Mouse (Mus musculus) forebrain, embryonic 15.5 days (tissue): Measurements from ENCODE around the gene Tfap4. TPM values are rescaled to one million over a fixed set of nuclear protein-coding genes. Genes with fewer than 3 reads are reported as not detected.

Experiments
- ATAC-seq: fragments of 200-750 bp; cut with Nextera tagmentation; replicated peaks from 2 replicates; pipeline ENCODE4 v1.8.0; 2017; ENCODE audit warnings: mild to moderate bottlenecking, moderate TSS enrichment, moderate library complexity
- H3K27ac ChIP-seq: fragments of 300-500 bp; sonication (generic); replicated peaks from 2 replicates; pipeline ENCODE4 v1.5.1; 2015; ENCODE audit warnings: mild to moderate bottlenecking, inconsistent platforms
- H3K27me3 ChIP-seq: fragments of 300-500 bp; sonication (generic); 2 replicates; pipeline ENCODE4 v1.6.1; 2015; ENCODE audit warnings: inconsistent platforms
- H3K36me3 ChIP-seq: fragments of 300-500 bp; sonication (generic); 2 replicates; pipeline ENCODE4 v1.6.1; 2015; ENCODE audit warnings: mild to moderate bottlenecking, inconsistent platforms
- H3K4me1 ChIP-seq: fragments of 300-500 bp; sonication (generic); 2 replicates; pipeline ENCODE4 v1.6.1; 2015; ENCODE audit warnings: inconsistent platforms
- H3K4me2 ChIP-seq: fragments of 300-500 bp; sonication (generic); replicated peaks from 2 replicates; pipeline ENCODE4 v1.6.1; 2015; ENCODE audit warnings: mild to moderate bottlenecking, inconsistent platforms
- H3K4me3 ChIP-seq: fragments of 300-500 bp; sonication (generic); 2 replicates; pipeline ENCODE4 v1.5.1; 2015; ENCODE audit warnings: mild to moderate bottlenecking, inconsistent platforms
- H3K9ac ChIP-seq: fragments of 300-500 bp; sonication (generic); replicated peaks from 2 replicates; pipeline ENCODE4 v1.6.1; 2015; ENCODE audit warnings: mild to moderate bottlenecking, inconsistent platforms
- H3K9me3 ChIP-seq: fragments of 300-500 bp; sonication (generic); 2 replicates; pipeline ENCODE4 v1.6.1; 2016; ENCODE audit warnings: inconsistent platforms
- WGBS: fragments of 180-500 bp; shearing (Covaris S2); methylation state at CpG from one replicate; pipeline ENCODE4 v1.1.7; 2015; ENCODE audit warnings: mixed read lengths; 5-methylcytosine and 5-hydroxymethylcytosine counted together
- polyA plus RNA-seq: library from polyadenylated mRNA; unstranded; fragments of >200 nt; fragmentation: Nextera tagmentation; extraction: Ambion mirVana; gene quantifications from 2 replicates; pipeline ENCODE4 v1.2.1, GENCODE M21; 2015

Gene Tfap4
- polyA plus RNA-seq, 1 experiment from 2014 or later, result 14.3 TPM

DNA sequence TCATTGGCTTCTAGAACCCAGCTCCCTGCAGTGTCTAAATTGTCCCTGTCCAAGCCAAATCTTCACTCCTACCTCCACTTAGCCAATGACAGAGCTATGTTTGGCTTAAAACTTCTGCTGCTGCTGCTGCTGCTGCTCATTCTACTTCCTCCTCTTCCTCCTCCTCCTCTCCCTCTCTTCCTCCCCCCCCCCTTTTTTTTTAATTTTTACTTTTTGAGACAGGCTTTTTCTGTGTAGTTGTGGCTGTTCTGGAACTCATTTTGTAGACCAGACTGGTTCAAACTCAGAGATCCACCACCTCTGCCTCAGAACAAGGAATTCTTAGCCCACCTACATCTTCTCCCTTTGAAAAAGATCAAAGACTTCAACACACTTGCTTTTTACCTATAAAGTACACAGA, 57.1 kb downstream of the Tfap4 start:
- Histone ChIP-seq H3K27me3 (no peaks in the 10 kb centered on the region), H3K4me1 (no peaks in the 10 kb centered on the region), H3K27ac (no peak overlapping the region), H3K4me3 (no peak overlapping the region), H3K36me3 (no peaks in the 10 kb centered on the region), H3K9ac (no peak overlapping the region), H3K4me2 (no peak overlapping the region), H3K9me3 (no peaks in the 10 kb centered on the region)
- no peak for ATAC-seq

DNA sequence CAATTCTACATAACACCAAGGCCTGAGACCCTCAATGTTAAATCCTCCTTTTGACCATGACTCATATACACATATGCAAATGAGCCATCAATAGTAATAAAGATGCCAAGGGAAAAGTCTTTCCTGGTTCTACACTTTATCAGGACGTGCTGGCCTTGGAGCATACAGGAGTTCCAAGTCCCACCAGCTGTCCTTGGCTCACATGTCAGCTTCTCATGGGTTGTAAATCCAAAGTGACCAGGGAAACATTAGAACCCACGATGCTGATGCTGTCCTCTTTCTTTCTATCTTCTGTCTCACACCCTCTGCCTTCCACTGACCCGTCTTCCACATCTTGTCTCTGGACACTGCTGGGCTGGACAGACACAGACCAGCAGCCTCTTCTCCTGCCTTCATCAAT, 58.0 kb downstream of the Tfap4 start:
- H3K36me3 ChIP-seq, result no peaks in the 10 kb centered on the region
- H3K4me3 ChIP-seq, result no peak overlapping the region
- no peaks in the 10 kb centered on the region for H3K9me3 ChIP-seq
- H3K27me3 ChIP-seq, result no peaks in the 10 kb centered on the region
- H3K4me2 ChIP-seq, result no peak overlapping the region
- no peak overlapping the region for H3K9ac ChIP-seq
- 93% methylated on average over 3 of the region's 3 CpGs for WGBS
- H3K4me1 ChIP-seq, result no peaks in the 10 kb centered on the region
- H3K27ac ChIP-seq, result no peak overlapping the region
- no peak for ATAC-seq

DNA sequence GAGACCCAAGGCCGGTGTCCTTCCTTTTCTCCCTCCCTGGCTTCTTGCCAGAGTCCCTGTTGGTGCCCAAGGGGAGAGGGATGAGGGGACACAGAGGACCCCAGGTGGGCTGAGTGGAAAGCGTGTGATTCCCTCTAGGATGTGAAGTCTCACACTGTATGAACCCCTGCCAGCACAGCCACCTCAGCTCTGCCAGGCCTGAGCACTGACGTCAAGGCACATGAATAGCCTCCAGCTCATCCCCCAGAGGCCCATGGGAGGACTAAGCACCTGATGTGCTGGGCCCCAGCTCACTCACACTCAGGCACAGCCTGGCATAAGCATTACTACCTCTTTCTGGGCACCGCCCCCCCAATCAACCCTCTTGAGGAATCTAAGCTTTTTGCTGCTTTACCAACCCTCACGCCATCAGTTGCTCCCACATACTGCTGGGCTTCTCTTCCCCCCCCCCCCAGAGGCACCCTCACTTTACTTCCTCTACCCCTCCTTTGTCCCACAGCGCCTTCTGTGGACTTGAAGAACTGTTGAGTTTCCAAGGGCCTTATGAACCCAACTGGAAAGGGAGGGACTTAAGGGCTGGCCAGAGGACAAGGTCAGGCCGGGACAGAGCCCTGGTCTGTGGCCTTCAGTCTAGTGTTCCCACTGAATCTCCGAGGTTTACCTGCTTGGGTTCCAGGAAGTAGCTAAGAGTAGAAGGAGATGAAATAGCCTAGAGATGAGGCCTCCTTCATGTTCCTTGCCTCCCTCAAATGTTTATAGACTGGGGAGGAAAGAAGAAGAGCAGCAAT, 58.9 kb downstream of the Tfap4 start:
- Histone ChIP-seq H3K4me1 (no peaks in the 10 kb centered on the region), H3K9me3 (no peaks in the 10 kb centered on the region), H3K9ac (no peak overlapping the region), H3K4me3 (no peak overlapping the region), H3K27ac (no peak overlapping the region), H3K27me3 (no peaks in the 10 kb centered on the region), H3K4me2 (no peak overlapping the region), H3K36me3 (no peaks in the 10 kb centered on the region)
- 83% methylated on average over 8 of the region's 8 CpGs for WGBS
- no peak for ATAC-seq

DNA sequence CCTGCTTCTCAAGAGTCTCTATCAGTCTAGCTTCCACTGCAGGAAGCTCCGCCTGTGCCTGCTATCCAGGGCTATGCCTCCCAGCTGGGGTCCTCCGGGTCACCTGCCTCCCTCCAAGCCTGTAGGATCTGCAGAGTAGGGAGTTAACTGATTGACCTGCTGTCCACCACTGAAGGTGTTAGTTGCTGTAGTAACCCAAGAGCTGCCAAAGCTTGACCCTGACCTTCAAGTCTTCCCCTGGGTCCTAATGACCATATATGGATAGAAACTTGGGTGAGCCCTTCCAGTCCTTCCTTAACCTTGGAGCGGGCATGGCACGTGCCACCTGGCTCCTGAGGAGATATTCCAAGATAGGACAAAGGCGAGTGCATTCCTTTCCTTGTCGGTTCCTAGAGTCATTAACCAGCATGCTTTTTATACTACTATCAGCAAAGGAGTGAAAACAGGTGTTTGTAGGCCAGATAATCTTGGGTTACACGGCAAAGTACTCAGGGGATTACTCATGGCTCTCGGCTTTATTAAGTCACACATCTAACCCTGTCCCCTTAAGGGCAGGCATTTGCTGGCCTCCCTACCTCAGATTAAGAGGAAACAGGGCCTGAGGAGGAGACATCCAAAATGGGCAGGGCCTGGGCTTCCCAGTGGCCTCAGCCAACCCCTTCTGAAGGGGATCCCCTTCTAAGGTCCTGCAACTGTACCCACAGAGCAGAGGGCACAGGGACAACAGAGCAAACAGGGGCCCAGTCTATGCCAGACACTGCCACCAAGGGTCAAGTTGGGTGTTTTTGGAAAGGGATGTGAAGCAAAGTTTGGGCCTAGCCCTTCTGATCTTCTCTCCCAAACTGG, 61.7 kb downstream of the Tfap4 start:
- H3K27me3 ChIP-seq, result no peaks in the 10 kb centered on the region
- H3K9ac ChIP-seq, result no peak overlapping the region
- H3K36me3 ChIP-seq, result no peaks in the 10 kb centered on the region
- WGBS, result 87% methylated on average over 8 of the region's 8 CpGs
- no peaks in the 10 kb centered on the region for H3K9me3 ChIP-seq
- no peak overlapping the region for H3K4me2 ChIP-seq
- no peaks in the 10 kb centered on the region for H3K4me1 ChIP-seq
- H3K4me3 ChIP-seq, result no peak overlapping the region
- no peak for ATAC-seq
- no peak overlapping the region for H3K27ac ChIP-seq

DNA sequence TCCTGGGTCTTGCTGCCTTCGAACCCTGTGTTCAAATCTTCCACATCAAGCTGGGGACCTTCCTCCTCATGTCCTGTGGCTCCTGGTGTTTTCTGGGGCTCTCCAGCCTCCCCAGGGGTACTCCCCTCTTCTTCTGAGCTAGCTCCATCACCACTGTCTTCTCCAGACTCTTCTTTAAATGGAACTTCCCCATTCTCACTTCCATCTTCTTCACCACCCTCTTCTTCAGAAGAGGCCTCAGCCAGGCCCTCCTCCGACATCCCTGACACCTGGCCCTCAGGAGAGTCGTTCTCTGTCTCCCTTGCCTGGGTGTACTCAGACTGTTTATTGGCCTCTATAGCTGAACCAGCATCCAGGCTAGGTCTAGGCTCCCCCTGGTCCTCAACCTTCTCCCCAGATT, 63.2 kb downstream of the Tfap4 start:
- Histone ChIP-seq H3K9ac (no peak overlapping the region), H3K4me1 (no peaks in the 10 kb centered on the region), H3K9me3 (no peaks in the 10 kb centered on the region), H3K27me3 (no peaks in the 10 kb centered on the region), H3K36me3 (peaks cover 3% of the 10 kb centered on the region; the same call in 1 of the 2 replicates), H3K27ac (no peak overlapping the region), H3K4me2 (no peak overlapping the region), H3K4me3 (no peak overlapping the region)
- WGBS, result 94% methylated on average over 3 of the region's 3 CpGs
- no peak for ATAC-seq

DNA sequence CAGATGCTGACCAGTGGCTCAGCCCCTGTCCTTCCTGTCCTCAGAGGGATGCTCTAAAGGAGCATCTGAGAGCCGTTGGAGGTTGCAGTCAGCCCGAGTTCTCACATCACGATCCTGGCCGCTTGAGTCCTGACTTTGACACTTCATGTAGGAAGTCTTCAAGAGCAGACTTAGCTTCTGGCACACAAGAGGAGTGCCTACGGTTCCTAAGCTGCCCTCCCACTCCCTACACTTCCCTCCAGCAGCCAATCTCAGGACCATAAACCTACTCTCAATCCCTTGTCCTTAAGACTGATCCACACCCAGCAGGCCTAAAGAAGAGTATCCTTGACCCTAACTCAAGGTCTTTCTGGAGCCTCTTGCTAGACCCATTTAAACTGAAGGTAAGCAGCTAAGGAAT, 63.8 kb downstream of the Tfap4 start:
- H3K9ac ChIP-seq, result no peak overlapping the region
- no peaks in the 10 kb centered on the region for H3K4me1 ChIP-seq
- H3K9me3 ChIP-seq, result no peaks in the 10 kb centered on the region
- H3K36me3 ChIP-seq, result peaks cover 3% of the 10 kb centered on the region; the same call in 1 of the 2 replicates
- H3K4me3 ChIP-seq, result no peak overlapping the region
- H3K27me3 ChIP-seq, result no peaks in the 10 kb centered on the region
- no peak overlapping the region for H3K4me2 ChIP-seq
- no peak overlapping the region for H3K27ac ChIP-seq
- WGBS, result 88% methylated on average over 5 of the region's 5 CpGs
- ATAC-seq, result no peak

Other genes starting within 250 kb of the Tfap4 start
- 2.6 and 2.7 TPM in 2 replicates for gene Adcy9, start 139.4 kb downstream of the Tfap4 start, polyA plus RNA-seq
- gene Srl, start 18.0 kb downstream of the Tfap4 start, polyA plus RNA-seq, result 40.1 and 40.2 TPM in 2 replicates
- gene Glis2, start 34.9 kb upstream of the Tfap4 start, polyA plus RNA-seq, result 11.0 and 14.6 TPM in 2 replicates
- gene Pam16, start 65.1 kb upstream of the Tfap4 start, polyA plus RNA-seq, result 162 and 171 TPM in 2 replicates
- gene Vasn, start 80.1 kb upstream of the Tfap4 start, polyA plus RNA-seq, result 3.0 and 3.6 TPM in 2 replicates
- 55.8 and 58.0 TPM in 2 replicates for gene Dnaja3, start 80.1 kb upstream of the Tfap4 start, polyA plus RNA-seq
- gene Coro7, start 119.9 kb upstream of the Tfap4 start, polyA plus RNA-seq, result 25.0 TPM in 2 replicates
- 103 and 115 TPM in 2 replicates for gene Nmral1, start 159.5 kb upstream of the Tfap4 start, polyA plus RNA-seq
- gene Hmox2, start 166.5 kb upstream of the Tfap4 start, polyA plus RNA-seq, result 85.3 and 88.3 TPM in 2 replicates
- gene Cdip1, start 230.4 kb upstream of the Tfap4 start, polyA plus RNA-seq, result 101 and 104 TPM in 2 replicates